Mouse (Mus musculus) T-helper 1 cell (primary cell): ENCODE data around the gene Stambp.
"Not testable (repeated sequence)": the region's sequence is repeated elsewhere in the genome, so short reads cannot be mapped to it uniquely, and the experiment has no call there.

Source experiments
- in situ Hi-C: fragments of 300-600 bp; cut with MboI, MseI; formaldehyde crosslinking; loops from one replicate; pipeline ENCODE4 v1.15.1; 2025; ENCODE audit warnings: high pct_unique_total_duplicates

The Stambp gene

DNA sequence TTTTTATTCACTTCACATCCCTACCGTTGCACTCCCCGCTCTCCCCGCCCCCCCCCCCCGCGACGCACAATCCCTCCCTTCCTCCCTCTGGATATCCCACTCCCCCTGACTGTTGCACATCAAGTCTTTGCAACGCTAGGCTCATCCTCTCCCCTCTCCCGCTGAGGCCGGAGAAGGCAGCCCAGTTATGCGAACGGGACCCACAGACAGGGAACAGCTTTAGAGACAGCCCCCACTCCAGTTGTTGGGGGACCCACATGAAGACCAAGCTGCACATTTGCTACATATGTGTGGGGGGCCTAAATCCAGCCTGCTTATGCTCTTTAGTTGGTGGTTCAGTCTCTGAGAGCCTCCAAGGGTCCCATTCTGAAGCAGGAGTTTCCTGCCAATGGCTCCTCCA, at the start of gene Stambp:
TSS of gene Stambp (minus strand) at position 59 of the 400 bp plus-strand sequence.
- in situ Hi-C loops: no loop called here

DNA sequence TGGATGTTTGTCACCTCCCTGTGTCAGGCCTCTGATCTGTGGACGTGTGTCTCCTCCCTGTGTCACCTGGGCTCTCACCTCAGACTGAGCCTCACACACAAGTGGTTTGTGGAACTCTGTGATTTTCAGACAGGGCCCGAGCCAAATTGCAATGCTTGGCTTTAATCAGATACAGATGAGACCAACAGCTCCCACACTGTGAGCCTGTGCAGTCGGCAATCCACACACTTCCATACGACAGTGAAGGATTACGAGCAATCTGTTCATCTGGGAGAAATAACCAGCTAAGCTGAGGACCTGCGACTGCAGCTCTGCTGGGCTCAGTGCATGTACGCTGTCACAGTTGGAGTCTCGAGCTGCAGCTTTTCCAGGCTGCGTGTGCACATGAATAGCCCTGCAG, 47.4 kb upstream of the Stambp start:
- in situ Hi-C loops: no loop called here

DNA sequence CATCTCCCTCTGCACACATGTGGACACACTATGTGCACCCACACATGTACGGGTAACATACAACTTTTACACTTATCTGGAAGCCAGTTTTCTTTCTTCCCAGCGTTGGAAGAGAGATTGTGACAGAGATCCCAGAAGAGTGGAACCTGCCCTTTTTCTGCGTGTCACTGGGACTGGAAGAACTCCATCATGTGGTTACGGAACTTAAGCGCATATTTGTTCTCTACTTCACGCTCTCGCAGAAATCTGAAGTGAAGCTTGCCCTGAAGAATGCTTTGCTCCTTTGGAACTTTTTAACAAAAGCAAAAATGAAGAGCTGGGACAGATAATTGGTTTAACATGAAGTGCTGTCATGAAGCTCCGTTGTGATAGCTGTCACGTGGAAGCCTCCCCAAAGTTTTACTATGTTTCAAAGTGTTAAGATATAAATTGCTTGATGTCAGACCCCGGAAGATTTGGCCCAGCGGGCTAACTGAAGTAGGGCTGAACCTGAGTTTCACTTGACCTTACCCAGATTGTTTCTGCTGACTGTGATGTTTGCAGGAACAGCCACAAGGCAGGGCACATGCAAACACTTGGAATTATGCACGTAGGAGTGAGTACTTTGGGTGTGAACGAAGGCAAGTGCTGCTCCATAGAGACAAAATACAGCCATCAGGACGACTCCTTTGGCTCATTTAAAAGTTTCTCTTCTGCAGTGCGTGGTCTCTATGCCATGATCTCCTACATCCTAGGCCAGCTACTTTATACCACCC, 45.2 kb upstream of the Stambp start:
- in situ Hi-C loops: no loop called here

DNA sequence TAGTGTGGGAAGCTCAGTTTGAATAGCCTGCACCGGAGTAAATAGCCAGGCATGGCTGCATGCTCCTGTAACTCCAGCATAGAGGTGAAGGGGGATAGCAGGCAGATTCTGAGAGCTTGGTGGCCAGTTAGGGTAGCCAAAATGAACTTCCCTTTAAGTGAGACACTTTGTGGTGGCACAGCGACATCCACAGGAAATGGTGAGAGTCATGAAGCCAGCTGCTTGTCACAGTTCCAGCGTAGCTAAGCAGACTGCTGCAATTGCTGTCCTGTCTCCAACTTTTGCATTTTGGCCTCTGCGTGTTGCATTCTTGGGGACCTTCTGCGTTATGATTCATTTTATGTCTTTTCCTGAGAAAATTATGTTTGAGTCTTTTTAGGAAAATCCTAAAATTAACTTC, 44.0 kb upstream of the Stambp start:
- in situ Hi-C loops: no loop called here

DNA sequence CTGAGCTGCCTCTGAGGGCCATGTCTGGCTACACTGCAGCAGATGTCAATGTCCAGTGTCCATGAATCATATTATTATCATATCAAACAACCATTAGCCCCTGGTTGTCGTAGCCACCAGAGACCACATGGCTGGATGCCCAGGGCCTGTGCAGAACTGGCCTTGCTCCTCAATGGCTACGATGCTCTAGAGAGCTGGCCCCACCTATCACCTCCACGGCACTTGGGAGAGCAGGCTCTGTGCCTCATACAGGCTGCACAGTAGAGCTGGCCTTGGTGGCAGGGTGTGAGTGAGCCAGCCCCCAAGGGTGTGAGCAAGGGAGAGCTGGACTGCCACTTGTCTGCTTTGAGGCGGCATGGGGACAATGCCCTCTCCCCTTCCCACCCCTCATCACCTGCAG, 41.9 kb upstream of the Stambp start:
- in situ Hi-C loops: no loop called here

DNA sequence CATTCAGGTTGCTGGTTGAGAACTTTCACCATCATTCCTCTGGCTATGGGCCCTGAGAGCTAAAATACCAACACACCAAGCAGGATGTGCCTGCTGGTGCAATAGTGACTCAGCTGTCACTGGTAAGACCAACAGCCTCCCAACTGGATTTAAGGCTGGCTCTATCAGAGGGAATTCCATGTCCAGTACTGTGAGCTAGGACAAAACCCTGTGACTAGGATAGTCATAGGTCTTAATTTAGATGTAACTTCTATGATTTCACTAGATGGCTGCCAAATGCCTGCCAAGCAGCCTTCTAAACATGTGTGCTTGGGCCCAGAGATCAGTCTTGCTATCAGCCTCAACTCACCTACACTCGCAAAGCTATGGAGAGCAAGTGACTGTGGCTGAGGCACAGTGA, 40.4 kb upstream of the Stambp start:
- in situ Hi-C loops: no loop called here

DNA sequence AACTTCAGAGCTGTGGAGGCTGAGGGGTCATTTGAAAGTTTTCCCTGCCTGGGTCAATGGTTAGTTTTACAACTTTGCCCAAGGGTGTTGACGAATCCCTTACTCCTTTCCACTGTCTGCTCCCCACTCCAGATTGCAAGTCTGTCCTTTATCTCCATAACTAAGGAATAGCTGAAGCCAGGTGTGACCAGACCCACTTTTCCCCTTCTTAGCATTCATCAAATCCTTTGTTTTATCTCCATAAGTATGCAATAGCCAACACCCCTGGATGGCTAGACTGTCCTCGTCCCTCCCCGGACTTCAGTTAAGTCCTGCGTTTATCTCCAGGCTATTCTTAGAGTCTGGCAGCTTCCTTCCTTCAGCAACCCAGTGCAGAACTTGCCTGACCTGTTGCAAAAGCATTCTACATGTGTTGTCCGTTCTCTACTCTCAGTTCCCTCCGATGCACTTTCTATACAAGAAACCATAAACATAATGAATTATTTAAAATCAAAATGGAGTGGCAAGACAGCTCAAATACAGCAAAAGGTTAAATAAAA, 27.2 kb upstream of the Stambp start:
- in situ Hi-C loops: no loop called here

DNA sequence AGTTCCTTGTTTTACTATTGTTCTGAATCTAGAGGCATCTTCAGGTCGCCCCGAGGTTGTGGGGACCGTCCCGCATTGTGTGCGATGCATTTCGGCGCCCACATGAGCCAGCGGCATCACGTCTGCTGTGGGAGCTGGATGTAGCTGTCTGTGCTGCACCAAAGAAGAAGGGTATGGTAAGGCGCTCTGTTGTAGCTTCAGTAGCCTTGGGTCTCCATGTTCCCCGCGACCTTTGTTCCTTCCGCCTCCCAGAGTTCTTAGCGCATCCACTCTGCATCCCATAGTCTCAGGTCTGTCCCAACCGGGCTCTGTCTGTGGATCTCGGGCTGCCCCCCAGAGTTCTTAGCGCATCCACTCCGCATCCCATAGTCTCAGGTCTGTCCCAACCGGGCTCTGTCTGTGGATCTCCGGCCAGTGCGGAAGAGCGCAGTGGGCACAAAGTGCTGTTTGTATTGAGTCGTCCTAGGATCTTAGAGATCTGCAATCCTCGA, 26.6 kb upstream of the Stambp start:
- in situ Hi-C loops: no loop called here

DNA sequence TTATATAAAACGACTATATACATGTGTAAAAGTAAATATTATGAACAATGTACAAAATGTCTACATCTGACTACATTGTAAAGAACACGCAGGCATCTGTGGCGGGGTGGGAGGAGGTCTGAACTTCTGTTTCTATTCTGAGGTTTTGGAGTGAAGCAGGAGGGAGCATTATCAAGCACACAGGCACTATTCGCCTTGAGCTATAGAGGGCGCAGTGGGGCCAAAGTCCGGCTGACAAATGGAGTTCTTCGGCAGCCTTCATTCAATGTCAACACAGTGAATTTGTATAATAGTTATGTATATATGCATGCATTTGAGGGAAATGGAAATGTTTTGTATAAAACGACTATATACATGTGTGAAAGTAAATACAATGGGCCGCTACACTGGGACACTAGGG, 26.1 kb upstream of the Stambp start:
- in situ Hi-C loops: no loop called here

DNA sequence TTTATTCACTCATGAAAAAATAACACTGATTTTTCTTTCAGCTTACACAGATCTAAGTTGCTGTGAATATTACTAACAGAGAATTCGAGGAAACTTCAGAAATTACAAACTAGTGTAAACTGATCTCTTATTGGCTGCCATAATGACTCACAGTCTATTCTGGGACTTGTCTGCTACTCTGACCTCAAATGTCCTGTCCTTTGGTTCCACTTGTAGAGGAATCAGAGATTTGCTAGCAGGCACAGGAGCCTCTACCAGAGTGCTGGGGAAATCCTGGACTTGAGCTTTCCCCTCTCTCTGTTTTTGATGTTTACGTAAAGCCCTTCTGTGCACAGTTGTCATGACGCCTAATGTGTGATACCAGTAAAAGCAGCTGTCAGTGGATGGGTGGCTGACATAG, 25.5 kb upstream of the Stambp start:
- in situ Hi-C loops: no loop called here

DNA sequence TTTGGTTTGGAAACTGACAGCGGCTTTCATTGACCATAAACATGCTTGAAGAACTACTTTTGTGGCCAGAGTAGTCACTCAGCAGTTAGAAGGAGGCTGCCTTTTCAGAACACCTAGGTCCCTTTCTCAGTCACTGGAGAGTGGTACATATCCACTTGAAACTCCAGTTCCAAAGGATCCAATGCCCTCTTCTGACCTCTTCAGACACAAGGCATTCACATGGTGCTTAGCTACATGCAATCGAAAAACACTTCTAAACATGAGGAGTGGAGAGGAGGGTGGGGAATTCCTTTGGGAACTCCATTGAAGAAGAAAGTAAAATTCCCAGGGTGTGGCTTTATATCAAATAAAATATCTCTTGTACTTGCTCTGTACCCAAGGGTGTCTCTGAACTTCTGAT, 22.5 kb upstream of the Stambp start:
- in situ Hi-C loops: no loop called here

DNA sequence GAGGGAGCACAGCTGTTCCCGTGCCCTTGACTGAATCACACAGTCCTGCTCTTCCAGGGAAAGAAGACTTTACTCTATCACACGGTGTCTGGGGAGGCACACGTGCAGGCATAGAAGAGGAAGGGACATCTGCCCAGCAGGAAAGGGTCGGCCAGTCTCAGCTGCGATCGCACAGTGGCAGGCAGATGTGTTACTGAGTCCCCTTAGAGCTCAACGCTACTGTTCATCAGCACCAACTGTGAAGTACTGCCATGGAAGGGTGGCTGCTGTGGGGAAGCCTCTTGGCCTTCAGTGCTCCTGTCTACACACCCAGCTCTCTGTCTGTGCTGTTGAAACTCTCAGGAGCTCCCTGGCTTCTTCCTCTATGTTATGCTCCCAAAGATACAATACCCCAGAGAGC, 21.4 kb upstream of the Stambp start:
- in situ Hi-C loops: no loop called here

DNA sequence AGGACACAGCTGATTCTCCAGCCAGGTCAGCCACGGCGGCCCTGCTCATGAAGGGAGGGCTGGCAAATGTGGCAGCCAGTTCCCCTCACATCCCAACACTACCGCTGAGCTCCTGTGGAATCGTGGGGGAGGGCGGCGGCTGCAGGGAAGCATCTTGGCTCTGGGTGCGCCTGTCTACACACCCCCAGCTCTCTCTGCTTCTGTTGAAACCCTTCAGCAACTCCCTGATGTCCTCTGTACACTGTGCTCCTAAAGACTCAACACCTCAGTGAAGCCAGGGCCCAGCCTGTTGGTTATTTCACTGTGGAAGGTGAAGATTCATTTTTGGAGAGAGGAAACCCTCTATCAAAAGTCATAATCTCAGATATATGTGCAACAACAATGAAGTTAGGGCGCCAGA, 19.5 kb upstream of the Stambp start:
- in situ Hi-C loops: no loop called here

DNA sequence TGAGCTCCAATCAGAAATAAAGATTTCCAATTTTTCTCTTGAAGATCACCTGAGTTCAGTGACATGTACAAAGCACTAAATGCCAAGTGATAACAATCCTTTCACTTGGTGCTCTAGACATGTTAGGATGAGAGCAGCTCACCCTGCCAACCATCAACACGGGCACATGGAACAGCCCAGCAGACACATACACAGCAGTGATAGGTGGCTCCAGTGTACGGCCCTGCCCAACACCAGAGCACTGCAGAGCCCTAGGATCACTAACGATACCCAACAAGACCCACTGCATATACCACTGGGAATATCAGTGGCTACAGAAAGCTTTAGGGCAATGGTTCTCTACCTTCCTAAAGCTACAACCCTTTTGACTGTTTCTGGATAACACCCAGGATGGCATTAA, 17.8 kb upstream of the Stambp start:
- in situ Hi-C loops: no loop called here

DNA sequence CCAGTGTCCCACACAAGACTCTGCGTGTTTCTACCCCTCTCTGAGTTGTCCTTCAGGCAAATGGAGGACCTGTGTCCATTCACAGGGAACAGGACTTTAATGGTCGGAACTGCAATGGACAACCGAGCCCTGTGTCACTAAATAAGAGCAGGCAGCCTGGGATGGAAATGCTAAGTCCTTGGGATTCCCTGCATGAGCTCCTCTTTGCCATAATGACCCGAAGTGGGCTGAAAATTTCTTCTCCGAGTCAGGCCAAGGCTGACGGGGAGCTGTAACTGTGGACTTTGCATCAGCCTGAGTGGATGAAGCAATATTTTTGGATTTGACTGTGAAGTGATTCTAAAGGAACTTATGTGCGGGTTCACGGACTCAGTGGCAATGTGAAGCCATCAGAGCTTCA, 14.7 kb upstream of the Stambp start:
- in situ Hi-C loops: not testable (repeated sequence)

DNA sequence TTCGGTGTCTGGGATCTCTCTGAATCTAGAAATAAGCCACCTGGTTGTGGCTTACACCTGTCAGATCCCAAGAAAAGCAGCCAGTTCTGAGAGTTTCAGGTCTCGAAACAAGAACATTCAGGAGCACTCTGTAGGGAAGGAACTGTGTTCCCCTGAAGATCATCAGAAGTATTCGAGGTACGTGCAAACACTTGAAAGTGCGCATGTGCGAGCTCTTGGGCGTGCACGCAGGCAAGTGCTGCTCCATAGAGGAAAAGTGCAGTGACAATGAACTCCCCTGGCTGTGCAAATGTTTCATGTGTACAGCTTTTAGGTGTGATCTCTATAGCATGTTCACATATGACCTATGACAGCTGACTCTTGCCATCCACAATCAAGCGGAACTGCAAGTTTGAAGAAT, 12.8 kb upstream of the Stambp start:
- in situ Hi-C loops: not testable (repeated sequence)

DNA sequence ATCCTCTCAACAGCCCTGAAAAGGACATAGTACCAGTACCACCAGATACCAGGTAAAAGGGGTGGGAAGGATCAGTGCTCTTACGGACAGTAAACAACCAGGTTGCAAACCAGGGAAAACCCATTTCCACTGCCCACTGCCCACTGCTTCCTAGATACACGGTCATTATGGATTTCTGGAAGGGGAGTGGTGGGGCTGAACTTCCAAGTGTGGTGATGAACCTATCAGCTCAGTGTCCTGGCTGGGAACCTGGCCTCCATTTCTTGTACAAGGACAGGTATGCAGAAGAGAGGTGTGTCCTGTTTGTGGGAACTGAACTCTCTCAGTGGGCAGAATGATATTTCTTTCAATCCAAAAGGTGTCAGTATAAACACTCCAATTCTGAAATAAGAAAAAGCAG, 11.1 kb upstream of the Stambp start:
- in situ Hi-C loops: loop anchor here (5.0 kb wide), 1 partner anchor 89 kb away; no protein-coding TSS in a partner anchor

DNA sequence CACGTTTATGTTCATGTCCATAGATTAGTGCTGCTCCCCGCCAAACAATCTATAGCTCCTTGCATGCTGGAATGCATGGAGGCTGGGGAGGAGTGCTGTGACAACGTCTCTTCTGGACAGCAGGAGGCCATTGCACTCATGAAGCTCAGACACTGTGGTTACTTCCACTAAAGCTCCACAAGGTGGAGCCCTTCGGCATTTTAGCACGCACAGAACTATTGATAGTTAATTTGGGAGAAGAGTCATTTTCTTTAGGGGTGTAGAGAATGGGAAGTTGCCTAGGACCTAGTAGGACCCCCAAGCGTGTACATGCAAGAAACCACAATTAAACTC, 10.4 kb upstream of the Stambp start:
- in situ Hi-C loops: loop anchor here (5.0 kb wide), 1 partner anchor 89 kb away; no protein-coding TSS in a partner anchor

DNA sequence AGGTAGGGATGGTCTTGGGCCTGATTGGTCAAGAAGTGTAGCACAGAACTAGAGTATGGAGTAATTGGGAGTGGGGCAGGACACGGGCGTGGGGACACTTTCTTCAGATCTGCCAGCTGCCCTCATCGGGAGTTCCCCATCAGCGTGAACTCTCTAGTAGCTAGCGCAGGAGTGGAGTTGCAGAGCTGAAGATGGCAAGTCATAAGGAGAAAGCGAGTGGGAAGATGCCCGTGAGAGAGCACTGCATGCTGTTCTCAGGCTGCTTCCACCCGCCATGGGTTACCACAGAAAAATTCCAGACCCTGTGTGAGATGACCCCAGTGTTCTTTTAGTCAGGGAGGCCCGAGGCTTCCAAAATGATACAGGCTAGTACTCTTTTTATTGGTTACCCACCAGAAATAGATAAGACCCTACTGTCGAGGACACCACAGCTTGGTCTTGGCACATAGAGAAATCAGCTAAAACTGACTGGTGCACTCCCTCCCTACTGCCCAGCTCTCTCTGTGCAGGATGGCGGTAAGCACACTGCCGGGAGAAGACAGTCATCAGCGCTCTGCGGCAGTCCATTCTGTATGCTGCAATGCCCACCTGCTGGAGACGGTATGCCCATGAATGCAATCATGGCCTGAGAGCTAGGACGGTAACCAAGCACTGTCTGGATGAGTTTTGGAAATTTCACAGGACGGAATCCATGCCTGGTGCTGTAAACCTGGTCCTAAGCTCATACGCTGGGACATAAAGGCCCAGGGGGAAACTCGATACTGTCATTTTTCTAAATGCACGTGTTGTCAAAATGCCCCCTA, 9.8 kb upstream of the Stambp start:
- in situ Hi-C loops: loop anchor here (5.0 kb wide), 1 partner anchor 90 kb away; no protein-coding TSS in a partner anchor

DNA sequence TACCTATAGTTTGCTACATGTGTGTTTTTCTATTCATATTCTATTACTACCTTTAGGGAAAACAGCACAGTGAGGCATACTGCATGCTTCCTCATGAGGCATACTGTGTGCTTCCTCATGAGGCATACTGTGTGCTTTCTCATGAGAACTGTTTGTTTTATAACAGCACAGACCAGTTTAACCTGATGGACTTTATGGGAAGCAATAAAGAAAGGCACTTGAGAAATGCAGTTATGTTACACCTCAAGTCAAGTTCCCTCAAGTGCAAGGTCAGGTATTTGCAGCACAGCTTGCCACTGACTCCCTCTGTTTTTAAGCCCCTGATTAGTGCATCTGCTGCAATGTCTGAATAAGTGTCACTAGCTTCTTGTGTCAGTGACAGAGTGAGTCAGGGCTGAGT, 5.0 kb upstream of the Stambp start:
- in situ Hi-C loops: no loop called here

DNA sequence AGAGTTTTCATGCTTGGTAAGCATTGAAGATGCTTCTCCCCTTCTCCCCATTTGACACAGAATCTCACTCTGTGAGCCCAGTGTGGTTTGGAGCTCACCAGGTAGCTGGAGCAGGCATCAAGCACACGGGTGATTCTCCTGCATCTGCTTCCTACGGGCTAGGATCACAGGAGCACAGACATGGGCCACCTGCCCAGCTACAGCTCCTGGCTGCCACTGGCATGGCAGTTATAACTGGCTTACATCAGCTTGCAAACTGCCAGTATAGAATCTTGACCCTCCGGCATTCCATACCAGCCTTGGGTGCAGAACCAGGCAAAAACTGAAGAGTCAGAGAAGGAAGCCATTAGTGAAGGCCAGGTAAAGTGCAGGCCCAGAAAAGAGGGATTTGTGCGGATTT, 3.1 kb upstream of the Stambp start:
- in situ Hi-C loops: no loop called here

DNA sequence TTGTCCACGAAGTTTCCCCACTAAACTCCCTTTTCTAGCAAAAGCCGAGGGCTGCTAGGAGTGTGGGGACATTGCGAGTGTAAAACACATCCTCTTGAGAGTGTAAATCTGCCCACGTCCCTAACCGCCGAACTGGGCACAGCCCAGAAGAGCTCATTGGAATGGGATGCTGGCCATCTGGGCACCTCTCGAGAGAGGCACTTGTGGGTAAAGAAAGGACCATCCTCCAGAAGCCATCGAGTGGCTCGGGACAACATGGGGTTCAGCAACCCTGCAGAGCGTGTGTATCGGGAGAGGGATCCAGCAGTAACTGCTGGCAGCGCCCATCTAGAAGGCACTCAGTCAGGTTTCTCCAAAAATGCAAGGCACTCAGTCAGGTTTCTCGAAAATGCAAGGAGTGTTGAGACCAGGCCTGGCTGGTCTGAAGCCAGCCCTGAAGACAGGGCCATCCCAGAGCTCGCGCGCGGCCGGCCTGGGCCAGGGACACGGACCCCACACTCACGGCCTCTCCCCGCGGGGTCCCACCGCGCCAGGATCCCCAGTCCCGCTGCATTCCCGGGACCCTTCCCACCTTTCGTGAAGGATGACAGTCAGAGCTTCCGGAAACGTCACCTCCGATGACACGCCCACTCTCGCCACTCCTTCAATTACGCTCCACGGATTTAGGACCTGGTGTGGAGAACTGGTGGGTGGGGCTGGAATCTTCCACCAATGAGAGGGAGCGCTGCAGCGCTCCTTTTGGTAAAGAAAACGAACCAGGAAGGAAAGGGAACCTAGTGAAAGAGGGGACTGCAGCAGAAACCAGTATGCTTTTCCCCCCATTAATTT, 475 bp downstream of the Stambp start:
- in situ Hi-C loops: no loop called here
